Mouse (Mus musculus) bone marrow macrophage, adult 2 months (primary cell): ENCODE measurements around the gene Gm26602.
A peak's percentile ranks its signal among the peaks of the same experiment; 100 is the strongest.

Experiments
- CTCF ChIP-seq: IDR thresholded peaks from 2 replicates; pipeline ENCODE4 v1.5.1; 2012; ENCODE audit warnings: low read depth, mild to moderate bottlenecking, low read length, moderate library complexity
- POLR2A ChIP-seq: IDR thresholded peaks from 2 replicates; pipeline ENCODE4 v1.6.1; 2012; ENCODE audit warnings: mild to moderate bottlenecking, low read depth, low read length, borderline replicate concordance

- TF ChIP-seq CTCF: peak; percentile 28; the same call in 1 of the 2 replicates
- no peak for TF ChIP-seq POLR2A
Observed at GRCm38 (mm10) chr10:79865801-79866295, 44.8 kb upstream of the Gm26602 start.
